Mouse (Mus musculus): ENCODE data around the gene S100pbp. TPM values are rescaled to one million over a fixed set of nuclear protein-coding genes. Genes with fewer than 3 reads are reported as not detected.

The S100pbp gene
- polyA plus RNA-seq, 1 experiment from 2014 or later: 14.6 TPM

DNA sequence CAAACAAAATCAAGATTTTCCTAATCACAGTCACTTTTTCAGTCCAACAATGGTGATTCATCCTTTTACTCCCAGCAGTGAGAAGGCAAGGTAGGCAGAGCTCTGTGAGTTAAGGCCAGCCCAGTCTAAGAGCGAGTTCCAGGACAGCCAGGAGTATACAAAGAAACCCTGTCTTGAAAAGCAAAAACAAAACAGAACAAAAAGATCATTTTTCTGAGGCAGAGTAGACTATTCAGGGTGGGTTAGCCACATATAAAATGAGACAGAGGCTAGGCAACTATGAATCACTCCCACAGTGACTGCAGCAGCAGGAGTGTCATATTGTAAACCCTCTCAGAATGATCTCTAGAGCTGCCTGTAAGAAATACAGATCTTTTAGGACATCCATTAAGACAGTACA is 40.2 kb downstream of the S100pbp start:
- H3K4me3 ChIP-seq (ENCODE audit: low read depth, low read length): no peak overlapping the region
- H3K36me3 ChIP-seq (ENCODE audit: control insufficient read depth, insufficient read depth, low read length): peaks cover 58% of the 10 kb centered on the region
- H3K9ac ChIP-seq (ENCODE audit: low read length): no peak overlapping the region

GRCm38 (mm10) chr4:129147552-129148103 is 41.9 kb downstream of the S100pbp start:
- Histone ChIP-seq H3K9ac (ENCODE audit: low read length) (no peak overlapping the region), H3K27me3 (replicated peaks; ENCODE audit: control insufficient read depth, insufficient read depth, low read length) (no peaks in the 10 kb centered on the region), H3K36me3 (ENCODE audit: control insufficient read depth, insufficient read depth, low read length) (peaks cover 45% of the 10 kb centered on the region), H3K4me3 (ENCODE audit: low read depth, low read length) (no peak overlapping the region), H3K4me1 (replicated peaks; ENCODE audit: control insufficient read depth, insufficient read depth, low read length) (peaks cover 8% of the 10 kb centered on the region; the same call in 1 of the 2 replicates), H3K27ac (ENCODE audit: low read depth) (no peak overlapping the region), H3K4me2 (ENCODE audit: low read length) (no peak overlapping the region), H3K9me3 (ENCODE audit: control insufficient read depth, low read length) (no peaks in the 10 kb centered on the region)
- peak; percentile 47 for DNase-seq (ENCODE audit: low spot score)
- no peak for ATAC-seq (replicated peaks; ENCODE audit: low FRiP score, low TSS enrichment, low read depth)
- 71% methylated on average over 13 of the region's 13 CpGs for WGBS

More for the DNA sequence above, 40.2 kb downstream of the S100pbp start:
- DNase-seq (ENCODE audit: low spot score) (no peak), ATAC-seq (replicated peaks; ENCODE audit: low FRiP score, low TSS enrichment, low read depth) (no peak)
- Histone ChIP-seq H3K27ac (ENCODE audit: low read depth) (no peak overlapping the region), H3K4me1 (replicated peaks; ENCODE audit: control insufficient read depth, insufficient read depth, low read length) (peaks cover 4% of the 10 kb centered on the region; the same call in 1 of the 2 replicates), H3K27me3 (replicated peaks; ENCODE audit: control insufficient read depth, insufficient read depth, low read length) (no peaks in the 10 kb centered on the region), H3K9me3 (ENCODE audit: control insufficient read depth, low read length) (no peaks in the 10 kb centered on the region), H3K4me2 (ENCODE audit: low read length) (no peak overlapping the region)
- WGBS: 82% methylated on average over 1 of the region's 1 CpGs

DNA sequence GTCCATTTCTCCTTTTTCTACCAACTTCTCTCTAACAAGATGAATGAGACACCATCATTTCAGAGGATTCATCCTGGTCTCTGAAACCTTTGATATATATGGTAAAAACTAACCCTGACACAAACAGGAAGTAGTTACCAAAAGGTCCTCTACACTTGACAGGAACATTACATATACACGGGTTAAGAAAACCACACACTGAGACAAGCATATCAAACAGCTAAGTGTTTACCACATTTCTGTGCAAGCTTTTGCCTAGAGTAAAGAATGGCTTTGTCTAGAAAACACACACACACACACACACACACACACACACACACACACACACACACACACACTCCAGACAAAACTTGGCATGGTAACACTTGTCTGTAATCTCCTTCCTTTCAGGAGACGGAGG is 43.1 kb downstream of the S100pbp start:
- Histone ChIP-seq H3K4me2 (ENCODE audit: low read length) (no peak overlapping the region), H3K27ac (ENCODE audit: low read depth) (no peak overlapping the region), H3K9ac (ENCODE audit: low read length) (no peak overlapping the region), H3K27me3 (replicated peaks; ENCODE audit: control insufficient read depth, insufficient read depth, low read length) (no peaks in the 10 kb centered on the region), H3K4me3 (ENCODE audit: low read depth, low read length) (no peak overlapping the region), H3K4me1 (replicated peaks; ENCODE audit: control insufficient read depth, insufficient read depth, low read length) (peaks cover 11% of the 10 kb centered on the region; the same call in 1 of the 2 replicates), H3K9me3 (ENCODE audit: control insufficient read depth, low read length) (no peaks in the 10 kb centered on the region), H3K36me3 (ENCODE audit: control insufficient read depth, insufficient read depth, low read length) (peaks cover 33% of the 10 kb centered on the region)
- DNase-seq (ENCODE audit: low spot score) (no peak), ATAC-seq (replicated peaks; ENCODE audit: low FRiP score, low TSS enrichment, low read depth) (no peak)
- WGBS: 35% methylated on average over 2 of the region's 2 CpGs

DNA sequence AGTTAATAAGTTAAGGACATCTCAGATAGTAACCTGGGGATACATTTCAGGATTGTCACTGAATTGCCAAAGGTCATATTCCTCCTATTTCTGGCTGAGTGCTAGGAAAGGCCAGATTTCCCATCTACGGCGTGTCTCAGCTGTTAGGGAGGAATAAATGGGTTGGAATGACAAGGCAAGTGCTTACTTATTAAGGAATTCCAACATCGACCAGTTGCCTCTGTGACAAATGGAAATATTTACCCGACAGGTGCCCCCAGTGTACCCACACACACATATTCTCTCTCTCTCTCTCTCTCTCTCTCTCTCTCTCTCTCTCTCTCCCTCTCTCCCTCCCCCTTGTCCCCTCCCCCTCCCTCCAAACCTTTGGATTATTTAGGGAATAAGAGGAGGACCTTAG is 43.6 kb downstream of the S100pbp start:
- Histone ChIP-seq H3K4me2 (ENCODE audit: low read length) (no peak overlapping the region), H3K4me1 (replicated peaks; ENCODE audit: control insufficient read depth, insufficient read depth, low read length) (peaks cover 14% of the 10 kb centered on the region; the same call in 1 of the 2 replicates), H3K27me3 (replicated peaks; ENCODE audit: control insufficient read depth, insufficient read depth, low read length) (no peaks in the 10 kb centered on the region), H3K9ac (ENCODE audit: low read length) (no peak overlapping the region), H3K27ac (ENCODE audit: low read depth) (no peak overlapping the region), H3K36me3 (ENCODE audit: control insufficient read depth, insufficient read depth, low read length) (peaks cover 29% of the 10 kb centered on the region), H3K4me3 (ENCODE audit: low read depth, low read length) (no peak overlapping the region), H3K9me3 (ENCODE audit: control insufficient read depth, low read length) (no peaks in the 10 kb centered on the region)
- 59% methylated on average over 4 of the region's 4 CpGs for WGBS
- DNase-seq (ENCODE audit: low spot score) (no peak), ATAC-seq (replicated peaks; ENCODE audit: low FRiP score, low TSS enrichment, low read depth) (no peak)

- WGBS: 57% methylated on average over 4 of the region's 4 CpGs
- ATAC-seq (replicated peaks; ENCODE audit: low FRiP score, low TSS enrichment, low read depth) (no peak), DNase-seq (ENCODE audit: low spot score) (peak; percentile 38)
- H3K36me3 ChIP-seq (ENCODE audit: control insufficient read depth, insufficient read depth, low read length): peaks cover 24% of the 10 kb centered on the region
- no peak overlapping the region for H3K4me2 ChIP-seq (ENCODE audit: low read length)
- no peak overlapping the region for H3K9ac ChIP-seq (ENCODE audit: low read length)
- peak overlapping the region; percentile 8; the same call in 1 of the 2 replicates for H3K27ac ChIP-seq (ENCODE audit: low read depth)
- no peaks in the 10 kb centered on the region for H3K27me3 ChIP-seq (replicated peaks; ENCODE audit: control insufficient read depth, insufficient read depth, low read length)
- peaks cover 14% of the 10 kb centered on the region; the same call in 1 of the 2 replicates for H3K4me1 ChIP-seq (replicated peaks; ENCODE audit: control insufficient read depth, insufficient read depth, low read length)
- no peak overlapping the region for H3K4me3 ChIP-seq (ENCODE audit: low read depth, low read length)
- no peaks in the 10 kb centered on the region for H3K9me3 ChIP-seq (ENCODE audit: control insufficient read depth, low read length)
Observed at GRCm38 (mm10) chr4:129145411-129145810, 44.1 kb downstream of the S100pbp start.

- H3K27ac ChIP-seq (ENCODE audit: low read depth): peak overlapping the region; percentile 20; the same call in 1 of the 2 replicates
- 44% methylated on average over 16 of the region's 16 CpGs for WGBS
- H3K27me3 ChIP-seq (replicated peaks; ENCODE audit: control insufficient read depth, insufficient read depth, low read length): no peaks in the 10 kb centered on the region
- no peak overlapping the region for H3K4me3 ChIP-seq (ENCODE audit: low read depth, low read length)
- no peaks in the 10 kb centered on the region for H3K9me3 ChIP-seq (ENCODE audit: control insufficient read depth, low read length)
- no peak for DNase-seq (ENCODE audit: low spot score)
- no peak overlapping the region for H3K4me2 ChIP-seq (ENCODE audit: low read length)
- ATAC-seq (replicated peaks; ENCODE audit: low FRiP score, low TSS enrichment, low read depth): peak; percentile 72
- peaks cover 14% of the 10 kb centered on the region; the same call in 1 of the 2 replicates for H3K4me1 ChIP-seq (replicated peaks; ENCODE audit: control insufficient read depth, insufficient read depth, low read length)
- H3K9ac ChIP-seq (ENCODE audit: low read length): no peak overlapping the region
- H3K36me3 ChIP-seq (ENCODE audit: control insufficient read depth, insufficient read depth, low read length): peaks cover 16% of the 10 kb centered on the region
Observed at GRCm38 (mm10) chr4:129144401-129145367, 44.8 kb downstream of the S100pbp start.

DNA sequence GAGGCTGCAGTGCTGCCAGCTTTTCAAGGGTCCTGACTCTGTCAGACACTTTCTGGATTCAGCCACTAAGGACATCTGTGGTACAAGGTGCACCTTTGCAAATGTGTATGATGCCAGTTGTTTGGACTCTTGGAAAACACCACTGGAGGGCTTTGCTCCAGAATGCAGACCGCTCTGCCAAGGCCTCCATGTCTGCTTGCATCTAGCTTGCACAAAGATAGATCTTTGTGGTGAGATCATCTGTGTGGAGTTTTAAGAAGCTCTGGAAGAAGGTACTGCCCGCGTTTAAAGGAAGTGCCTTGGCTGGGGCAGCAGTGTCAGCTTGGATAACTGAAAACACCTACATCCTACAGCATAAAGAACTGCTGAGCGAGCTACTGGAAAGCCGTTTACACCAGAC is 46.0 kb downstream of the S100pbp start:
- Histone ChIP-seq H3K9ac (ENCODE audit: low read length) (no peak overlapping the region), H3K36me3 (ENCODE audit: control insufficient read depth, insufficient read depth, low read length) (peaks cover 5% of the 10 kb centered on the region), H3K4me1 (replicated peaks; ENCODE audit: control insufficient read depth, insufficient read depth, low read length) (peaks cover 14% of the 10 kb centered on the region; the same call in 1 of the 2 replicates), H3K27me3 (replicated peaks; ENCODE audit: control insufficient read depth, insufficient read depth, low read length) (0 out of 2 replicates have a peak, but pooled peaks cover 5% of the 10 kb centered on the region), H3K27ac (ENCODE audit: low read depth) (no peak overlapping the region), H3K4me2 (ENCODE audit: low read length) (no peak overlapping the region), H3K4me3 (ENCODE audit: low read depth, low read length) (no peak overlapping the region), H3K9me3 (ENCODE audit: control insufficient read depth, low read length) (no peaks in the 10 kb centered on the region)
- ATAC-seq (replicated peaks; ENCODE audit: low FRiP score, low TSS enrichment, low read depth) (no peak), DNase-seq (ENCODE audit: low spot score) (no peak)
- WGBS: 80% methylated on average over 5 of the region's 5 CpGs

- no peak for ATAC-seq (replicated peaks; ENCODE audit: low FRiP score, low TSS enrichment, low read depth)
- WGBS: 92% methylated on average over 11 of the region's 11 CpGs
- H3K9ac ChIP-seq (ENCODE audit: low read length): no peak overlapping the region
Observed at GRCm38 (mm10) chr4:129142439-129143045, 47.0 kb downstream of the S100pbp start.

More at GRCm38 (mm10) chr4:129142439-129143045, 47.0 kb downstream of the S100pbp start:
- peaks cover 14% of the 10 kb centered on the region; the same call in 1 of the 2 replicates for H3K4me1 ChIP-seq (replicated peaks; ENCODE audit: control insufficient read depth, insufficient read depth, low read length)
- peaks cover 13% of the 10 kb centered on the region; the same call in 1 of the 2 replicates for H3K27me3 ChIP-seq (replicated peaks; ENCODE audit: control insufficient read depth, insufficient read depth, low read length)
- no peaks in the 10 kb centered on the region for H3K9me3 ChIP-seq (ENCODE audit: control insufficient read depth, low read length)
- H3K36me3 ChIP-seq (ENCODE audit: control insufficient read depth, insufficient read depth, low read length): 0 out of 2 replicates have a peak, but pooled peaks cover 2% of the 10 kb centered on the region
- H3K4me3 ChIP-seq (ENCODE audit: low read depth, low read length): no peak overlapping the region
- no peak for DNase-seq (ENCODE audit: low spot score)
- H3K27ac ChIP-seq (ENCODE audit: low read depth): no peak overlapping the region
- no peak overlapping the region for H3K4me2 ChIP-seq (ENCODE audit: low read length)

Data from intestine, embryonic 14.5 days (tissue).